Mouse (Mus musculus): ENCODE measurements around the gene Timm17b. TPM values are rescaled to one million over a fixed set of nuclear protein-coding genes. Genes with fewer than 3 reads are reported as not detected.

Timm17b gene
- total and polyA plus RNA-seq, 3 experiments: 107 to 381 TPM; not detected in 1

DNA sequence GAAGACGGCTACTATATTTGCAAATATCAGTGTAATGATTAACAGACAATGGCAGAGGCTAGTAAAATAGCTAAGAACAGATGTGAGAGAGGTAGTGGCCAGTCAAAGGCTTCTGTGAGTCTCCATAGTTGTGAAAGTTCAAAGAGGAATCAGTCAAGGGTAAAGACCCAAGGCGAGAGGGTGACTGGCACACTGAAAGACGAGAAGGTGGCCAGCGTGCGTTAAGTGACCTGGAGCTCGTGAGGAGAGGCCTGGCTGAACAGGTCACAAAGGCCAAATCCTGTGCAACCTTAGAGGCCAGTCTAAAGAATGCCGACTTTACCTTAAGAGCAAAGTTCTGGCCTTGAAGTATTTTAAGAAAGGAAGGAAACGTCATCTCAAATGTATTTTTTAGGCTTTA is 46.5 kb downstream of the Timm17b start:
- Histone ChIP-seq H3K27me3 (ENCODE audit: control insufficient read depth in 1 of 2, insufficient read depth in 2 of 2, low read length in 2 of 2) (no peaks in the 10 kb centered on the region), H3K4me1 (ENCODE audit: control insufficient read depth in 1 of 2, insufficient read depth in 2 of 2, low read length in 2 of 2) (peaks cover 3 to 8% of the 10 kb centered on the region in 2 experiments; a peak in 3 of 4 replicates), H3K4me3 (ENCODE audit: control insufficient read depth in 1 of 2, insufficient read depth in 1 of 2, low read depth in 2 of 2, low read length in 2 of 2) (no peak overlapping the region), H3K27ac (ENCODE audit: control insufficient read depth, low read depth, low read length) (no peak overlapping the region), H3K79me2 (ENCODE audit: control insufficient read depth, insufficient read depth, low read length, poor library complexity) (no peaks in the 10 kb centered on the region), H3K36me3 (ENCODE audit: control insufficient read depth in 1 of 2, insufficient read depth in 2 of 2, low read length in 2 of 2) (peaks cover 0 to 4% of the 10 kb centered on the region in 2 experiments; a peak in 1 of 4 replicates), H3K9me3 (replicated peaks; ENCODE audit: insufficient read depth, low read length) (no peaks in the 10 kb centered on the region), H3K9ac (ENCODE audit: control insufficient read depth, low read depth, low read length, poor library complexity, severe bottlenecking) (no peak overlapping the region)
- TF ChIP-seq EP300 (IDR thresholded peaks at IDR 0.05; ENCODE audit: low read depth in 1 of 2, low read length in 2 of 2) (no peak), ELF1 (IDR thresholded peaks at IDR 0.05; ENCODE audit: low read depth, low read length) (no peak), POLR2AphosphoS5 (IDR thresholded peaks at IDR 0.05; ENCODE audit: borderline replicate concordance, low read depth, low read length) (no peak), USF2 (IDR thresholded peaks at IDR 0.05; ENCODE audit: borderline replicate concordance in 1 of 2, insufficient read depth in 1 of 2, low read depth in 1 of 2, low read length in 2 of 2) (no peak), CHD2 (IDR thresholded peaks at IDR 0.05; ENCODE audit: low read length) (no peak), MEF2A (IDR thresholded peaks at IDR 0.05; ENCODE audit: extremely low read depth, insufficient replicate concordance, low read depth, low read length, poor library complexity, severe bottlenecking) (no peak), SMC3 (IDR thresholded peaks at IDR 0.05; ENCODE audit: low read depth, low read length) (no peak), UBTF (IDR thresholded peaks at IDR 0.05; ENCODE audit: borderline replicate concordance, insufficient read depth, low read depth, low read length) (no peak)
- no peak for DNase-seq (ENCODE audit: low read depth, low spot score)

DNA sequence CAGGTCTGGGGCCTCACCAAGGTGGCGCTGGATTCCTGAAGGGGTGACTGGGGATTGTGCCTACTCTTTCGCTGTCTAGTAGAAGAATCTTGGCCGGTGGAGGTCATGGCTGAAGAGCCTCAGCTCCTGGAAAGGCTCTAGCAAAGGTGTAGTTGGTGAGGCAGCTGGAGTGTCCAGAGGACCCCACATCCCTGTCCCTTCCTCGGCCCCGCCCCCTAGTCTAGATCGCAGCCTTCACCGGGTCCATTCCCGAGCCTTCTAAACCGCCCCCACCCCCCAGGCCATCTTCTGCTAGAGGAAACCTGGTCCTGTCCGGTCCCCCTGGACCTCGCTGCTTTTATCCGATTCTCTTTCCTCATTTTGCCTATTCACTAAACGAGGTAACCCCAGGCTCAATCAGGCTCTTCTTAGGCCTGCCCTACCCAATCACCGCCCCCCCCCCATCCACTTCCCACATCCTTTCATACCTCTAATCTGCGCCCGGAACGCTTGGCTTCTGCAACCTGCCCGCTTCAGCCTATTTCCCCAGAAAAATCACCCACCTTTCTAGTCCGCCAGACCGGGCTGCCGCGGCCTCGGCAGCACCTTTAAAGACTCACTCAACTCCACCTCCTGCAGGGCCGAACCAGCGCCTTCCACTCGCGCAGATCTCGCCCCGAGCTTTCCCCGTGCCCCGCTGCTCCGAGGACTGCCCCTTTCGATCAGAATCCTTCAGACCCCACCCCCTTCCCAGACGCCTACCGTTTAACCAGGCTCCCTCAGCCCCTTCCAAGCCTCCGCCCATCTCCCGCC is 48.1 kb downstream of the Timm17b start, which contains the start of gene Hdac6:
Gene Hdac6 (minus strand): TSS at position 782 of the 792 bp plus-strand sequence.
- no peaks in the 10 kb centered on the region for H3K9me3 ChIP-seq (replicated peaks; ENCODE audit: insufficient read depth, low read length)
- H3K36me3 ChIP-seq (ENCODE audit: control insufficient read depth in 1 of 2, insufficient read depth in 2 of 2, low read length in 2 of 2): peaks cover 0 to 4% of the 10 kb centered on the region in 2 experiments; a peak in 1 of 4 replicates
- H3K27ac ChIP-seq (ENCODE audit: control insufficient read depth, low read depth, low read length): peak within 1 kb of the TSS; percentile 13; the same call in 1 of the 2 replicates
- H3K79me2 ChIP-seq (ENCODE audit: control insufficient read depth, insufficient read depth, low read length, poor library complexity): no peaks in the 10 kb centered on the region
- no peak for DNase-seq (ENCODE audit: low read depth, low spot score)
- H3K27me3 ChIP-seq (ENCODE audit: control insufficient read depth in 1 of 2, insufficient read depth in 2 of 2, low read length in 2 of 2): no peaks in the 10 kb centered on the region
- H3K4me1 ChIP-seq (ENCODE audit: control insufficient read depth in 1 of 2, insufficient read depth in 2 of 2, low read length in 2 of 2): peaks cover 3 to 8% of the 10 kb centered on the region in 2 experiments; a peak in 3 of 4 replicates
- H3K9ac ChIP-seq (ENCODE audit: control insufficient read depth, low read depth, low read length, poor library complexity, severe bottlenecking): peak within 1 kb of the TSS; percentile 73
- peak within 1 kb of the TSS; percentile 78 to 81 for H3K4me3 ChIP-seq (ENCODE audit: control insufficient read depth in 1 of 2, insufficient read depth in 1 of 2, low read depth in 2 of 2, low read length in 2 of 2)
- TF ChIP-seq POLR2A (IDR thresholded peaks at IDR 0.05; ENCODE audit: control insufficient read depth in 1 of 2, insufficient read depth in 1 of 2, low read depth in 1 of 2, low read length in 2 of 2, poor library complexity in 1 of 2): peak; percentile 39 to 52; a peak in 2 of 4 replicates
- TF ChIP-seq ZC3H11A (IDR thresholded peaks at IDR 0.05; ENCODE audit: low read depth, low read length): 0 out of 2 replicates have a peak, but pooled peaks have one; percentile 4
- no peak for TF ChIP-seq ETS1 (IDR thresholded peaks at IDR 0.05; ENCODE audit: low read depth, low read length)
- TF ChIP-seq RCOR1 (IDR thresholded peaks at IDR 0.05; ENCODE audit: low read depth, low read length): no peak
- TF ChIP-seq SIN3A (IDR thresholded peaks at IDR 0.05; ENCODE audit: low read length): peak; percentile 47
- peak; percentile 45 for TF ChIP-seq NELFE (IDR thresholded peaks at IDR 0.05; ENCODE audit: low read depth, low read length)
